Mouse (Mus musculus) hindbrain, embryonic 16.5 days (tissue): Measurements from ENCODE around the gene Prlhr. TPM values are rescaled to one million over a fixed set of nuclear protein-coding genes. Genes with fewer than 3 reads are reported as not detected.

ENCODE experiments used
- ATAC-seq: fragments of 200-750 bp; cut with Nextera tagmentation; 2 replicates; pipeline ENCODE4 v1.8.0; 2017; ENCODE audit warnings: moderate TSS enrichment, moderate library complexity
- H3K27ac ChIP-seq: fragments of 300-500 bp; sonication (generic); 2 replicates; pipeline ENCODE4 v1.5.1; 2014; ENCODE audit warnings: low read depth, mild to moderate bottlenecking, control low read depth, low read length, moderate library complexity
- H3K27me3 ChIP-seq: fragments of 300-500 bp; sonication (generic); replicated peaks from 2 replicates; pipeline ENCODE4 v1.6.1; 2014; ENCODE audit warnings: low read length; ENCODE audit not compliant: control insufficient read depth, insufficient read depth
- H3K36me3 ChIP-seq: fragments of 300-500 bp; sonication (generic); 2 replicates; pipeline ENCODE4 v1.6.1; 2014; ENCODE audit warnings: mild to moderate bottlenecking, low read length, moderate library complexity, mixed read lengths; ENCODE audit not compliant: control insufficient read depth, insufficient read depth
- H3K4me1 ChIP-seq: fragments of 300-500 bp; sonication (generic); 2 replicates; pipeline ENCODE4 v1.6.1; 2014; ENCODE audit warnings: low read depth, low read length; ENCODE audit not compliant: control insufficient read depth, insufficient read depth
- H3K4me2 ChIP-seq: fragments of 300-500 bp; sonication (generic); 2 replicates; pipeline ENCODE4 v1.6.1; 2014; ENCODE audit warnings: mild to moderate bottlenecking, low read length, control low read depth, moderate library complexity
- H3K4me3 ChIP-seq: fragments of 300-500 bp; sonication (generic); 2 replicates; pipeline ENCODE4 v1.5.1; 2014; ENCODE audit warnings: mild to moderate bottlenecking, low read length, control low read depth, moderate library complexity
- H3K9ac ChIP-seq: fragments of 300-500 bp; sonication (generic); 2 replicates; pipeline ENCODE4 v1.6.1; 2014; ENCODE audit warnings: low read depth, mild to moderate bottlenecking, control low read depth, low read length, moderate library complexity
- H3K9me3 ChIP-seq: fragments of 300-500 bp; sonication (generic); 2 replicates; pipeline ENCODE4 v1.6.1; 2014; ENCODE audit warnings: mild to moderate bottlenecking, low read length, moderate library complexity; ENCODE audit not compliant: control insufficient read depth
- WGBS: fragments of 180-500 bp; shearing (Covaris S2); extraction: QIAGEN DNeasy Blood & Tissue Kit; methylation state at CpG from one replicate; pipeline ENCODE4 v1.1.7; 2014; 5-methylcytosine and 5-hydroxymethylcytosine counted together
- polyA plus RNA-seq: library from polyadenylated mRNA; unstranded; fragments of >200 nt; fragmentation: Nextera tagmentation; extraction: Ambion mirVana; gene quantifications from 2 replicates; pipeline ENCODE4 v1.2.1, GENCODE M21; 2015

Gene Prlhr
- polyA plus RNA-seq, 1 experiment from 2014 or later = 0.35 TPM

DNA sequence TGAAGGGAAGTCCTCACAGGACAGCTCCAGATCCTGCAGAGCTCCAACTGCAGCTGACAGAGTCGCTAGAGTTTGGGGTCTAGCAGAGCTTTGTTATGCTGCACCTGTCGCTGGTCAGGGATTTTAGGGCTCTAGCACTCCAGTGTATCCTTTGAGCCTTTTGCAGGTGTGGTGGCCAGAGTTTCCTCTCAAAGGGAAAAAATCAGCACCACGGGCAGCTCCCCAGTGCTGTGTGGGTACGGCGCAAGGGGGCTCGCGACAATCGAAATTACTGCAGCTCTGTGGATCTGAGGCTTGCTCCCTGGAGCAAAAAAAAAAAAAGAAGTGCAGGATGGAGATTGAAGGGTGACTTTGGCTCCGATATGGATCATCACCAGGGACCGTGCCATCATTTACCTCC is 742 bp upstream of the Prlhr start:
- no peak overlapping the region for H3K27ac ChIP-seq
- no peaks in the 10 kb centered on the region for H3K36me3 ChIP-seq
- H3K27me3 ChIP-seq = peaks cover 17% of the 10 kb centered on the region
- peaks cover 20% of the 10 kb centered on the region for H3K4me1 ChIP-seq
- H3K4me2 ChIP-seq = peak overlapping the region; percentile 64
- H3K9me3 ChIP-seq = no peaks in the 10 kb centered on the region
- 0 out of 2 replicates have a peak overlapping the region, but pooled peaks have one; percentile 15 for H3K9ac ChIP-seq
- H3K4me3 ChIP-seq = peak overlapping the region; percentile 33
- ATAC-seq = 0 out of 2 replicates have a peak, but pooled peaks have one; percentile 3
- under 1% methylated on average over 10 of the region's 10 CpGs for WGBS

DNA sequence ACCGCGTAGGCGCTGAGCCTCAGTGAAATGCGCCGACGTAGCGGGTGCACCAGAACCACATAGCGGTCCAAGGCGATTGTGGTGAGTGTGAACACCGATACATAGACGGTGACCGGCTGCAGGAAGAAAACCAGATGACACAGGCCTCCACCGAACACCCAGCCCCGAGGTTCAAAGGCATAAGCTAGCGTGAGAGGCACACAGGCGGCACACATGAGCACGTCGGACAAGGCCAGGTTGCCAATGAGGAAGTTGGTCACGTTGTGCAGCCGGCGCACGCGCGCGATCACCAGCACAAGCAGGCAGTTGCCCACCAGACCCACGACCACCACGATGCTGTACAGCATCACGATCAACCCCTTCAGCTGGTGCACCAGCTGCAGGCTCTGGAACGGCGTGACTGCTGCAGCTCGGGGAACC is 506 bp downstream of the Prlhr start:
- Histone ChIP-seq H3K27ac (no peak overlapping the region), H3K36me3 (no peaks in the 10 kb centered on the region), H3K9me3 (no peaks in the 10 kb centered on the region), H3K9ac (peak overlapping the region; percentile 41; the same call in 1 of the 2 replicates), H3K4me3 (peak overlapping the region; percentile 33), H3K27me3 (peaks cover 17% of the 10 kb centered on the region), H3K4me1 (peaks cover 27% of the 10 kb centered on the region), H3K4me2 (peak overlapping the region; percentile 64)
- 15% methylated on average over 31 of the region's 31 CpGs for WGBS
- ATAC-seq = peak; percentile 9; the same call in 1 of the 2 replicates

DNA sequence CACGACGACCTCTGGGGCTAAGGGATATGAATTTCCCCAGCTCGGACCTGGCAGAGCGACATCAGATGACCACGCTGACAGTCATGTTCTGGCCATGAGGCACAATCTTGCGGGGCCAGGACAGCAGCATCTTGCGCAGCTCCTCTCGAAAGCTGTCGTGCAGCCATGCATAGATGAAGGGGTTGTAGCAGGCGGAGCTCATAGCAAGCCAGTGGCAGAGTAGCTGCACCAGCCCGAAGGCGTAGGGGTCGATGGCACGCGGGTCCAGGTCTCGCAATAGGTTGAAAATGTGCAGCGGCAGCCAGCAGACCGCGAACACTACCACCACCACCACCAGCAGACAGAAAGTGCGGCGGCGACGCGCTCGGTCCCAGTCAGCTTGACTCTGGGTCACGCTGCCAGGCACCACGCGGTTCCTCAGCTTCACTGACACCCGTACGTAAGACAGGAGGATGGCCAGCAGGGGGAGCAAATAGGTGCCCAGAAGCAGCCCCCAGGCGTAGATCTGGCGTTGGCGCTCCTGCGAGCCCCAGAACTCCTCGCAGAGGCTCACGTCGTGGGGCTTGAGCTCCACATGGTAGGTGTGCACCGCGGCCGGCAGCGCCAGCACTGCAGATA is 1.0 kb downstream of the Prlhr start:
- no peaks in the 10 kb centered on the region for H3K36me3 ChIP-seq
- H3K9me3 ChIP-seq = no peaks in the 10 kb centered on the region
- ATAC-seq = peak; percentile 82
- H3K4me2 ChIP-seq = peak overlapping the region; percentile 64
- H3K9ac ChIP-seq = peak overlapping the region; percentile 41; the same call in 1 of the 2 replicates
- peak overlapping the region; percentile 33 for H3K4me3 ChIP-seq
- peaks cover 27% of the 10 kb centered on the region for H3K4me1 ChIP-seq
- H3K27me3 ChIP-seq = peaks cover 17% of the 10 kb centered on the region
- H3K27ac ChIP-seq = no peak overlapping the region
- 2% methylated on average over 41 of the region's 41 CpGs for WGBS

DNA sequence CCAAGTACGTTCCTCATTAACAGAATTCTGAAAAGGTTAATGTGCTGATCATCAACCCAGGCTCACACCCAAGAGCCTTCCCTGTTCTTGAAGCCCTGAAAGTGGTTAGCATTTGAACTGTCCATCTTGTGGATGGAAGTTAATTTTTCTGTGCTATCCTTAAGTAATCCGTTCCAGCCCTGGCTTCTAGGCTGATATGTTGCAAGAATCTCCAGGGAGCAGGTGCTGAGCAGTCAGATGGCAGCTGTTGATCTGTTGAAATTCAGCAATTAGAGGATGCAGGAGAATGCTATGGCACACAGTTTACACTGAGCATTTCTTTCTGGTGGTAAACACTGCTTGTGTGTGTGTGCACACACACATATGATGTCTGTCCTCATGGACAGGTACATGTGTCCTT is 2.4 kb downstream of the Prlhr start:
- no peak overlapping the region for H3K4me2 ChIP-seq
- 61% methylated on average over 2 of the region's 2 CpGs for WGBS
- no peak overlapping the region for H3K4me3 ChIP-seq
- no peak overlapping the region for H3K9ac ChIP-seq
- peaks cover 17% of the 10 kb centered on the region for H3K27me3 ChIP-seq
- H3K4me1 ChIP-seq = peaks cover 27% of the 10 kb centered on the region
- ATAC-seq = no peak
- no peaks in the 10 kb centered on the region for H3K36me3 ChIP-seq
- H3K9me3 ChIP-seq = no peaks in the 10 kb centered on the region
- H3K27ac ChIP-seq = no peak overlapping the region

DNA sequence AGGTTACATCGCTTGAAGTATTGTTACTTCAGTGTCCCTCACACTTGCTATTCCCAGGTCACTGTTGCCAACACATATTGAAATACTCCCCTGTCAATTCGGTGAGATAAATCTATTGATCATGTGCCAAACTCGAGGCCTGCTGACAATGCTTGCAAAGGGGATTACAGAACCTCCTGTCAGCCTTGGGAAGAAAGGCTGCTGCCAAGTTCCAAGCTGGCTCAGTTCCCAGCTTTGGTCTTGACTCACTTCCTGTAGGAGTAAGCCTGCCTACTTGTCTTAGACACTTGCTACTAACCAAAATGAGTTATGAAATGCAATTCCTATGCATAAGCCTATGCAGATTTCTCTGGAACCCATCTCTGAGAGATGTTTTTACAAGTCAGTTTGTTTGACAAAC is 4.2 kb downstream of the Prlhr start:
- no peak overlapping the region for H3K9ac ChIP-seq
- no peak overlapping the region for H3K4me3 ChIP-seq
- H3K27me3 ChIP-seq = peaks cover 12% of the 10 kb centered on the region
- peaks cover 27% of the 10 kb centered on the region for H3K4me1 ChIP-seq
- no peaks in the 10 kb centered on the region for H3K9me3 ChIP-seq
- no peaks in the 10 kb centered on the region for H3K36me3 ChIP-seq
- WGBS = 25% methylated on average over 3 of the region's 3 CpGs
- ATAC-seq = peak; percentile 71
- no peak overlapping the region for H3K27ac ChIP-seq
- H3K4me2 ChIP-seq = no peak overlapping the region

DNA sequence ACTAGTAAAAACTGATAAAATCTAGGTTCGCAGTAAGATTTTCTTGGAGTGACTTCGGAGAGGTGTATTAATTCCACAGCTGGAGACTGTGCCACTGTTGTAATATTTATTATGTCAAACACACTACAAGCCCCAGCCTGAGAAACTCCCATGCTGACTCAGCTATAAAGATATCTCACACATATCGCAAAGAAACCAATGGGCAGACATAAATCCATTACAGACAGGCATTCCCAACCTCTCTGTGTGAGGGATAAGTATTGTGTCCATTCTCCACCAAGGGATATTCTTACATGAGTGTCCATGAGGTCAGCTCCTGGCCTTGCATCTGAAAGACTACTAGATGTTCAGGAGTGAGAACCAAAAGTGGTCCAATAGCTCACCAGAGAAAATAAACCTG is 4.7 kb downstream of the Prlhr start:
- Histone ChIP-seq H3K27me3 (peaks cover 11% of the 10 kb centered on the region), H3K4me3 (no peak overlapping the region), H3K27ac (no peak overlapping the region), H3K9ac (no peak overlapping the region), H3K9me3 (no peaks in the 10 kb centered on the region), H3K4me1 (peaks cover 23% of the 10 kb centered on the region), H3K36me3 (no peaks in the 10 kb centered on the region), H3K4me2 (no peak overlapping the region)
- 80% methylated on average over 3 of the region's 3 CpGs for WGBS
- ATAC-seq = no peak

DNA sequence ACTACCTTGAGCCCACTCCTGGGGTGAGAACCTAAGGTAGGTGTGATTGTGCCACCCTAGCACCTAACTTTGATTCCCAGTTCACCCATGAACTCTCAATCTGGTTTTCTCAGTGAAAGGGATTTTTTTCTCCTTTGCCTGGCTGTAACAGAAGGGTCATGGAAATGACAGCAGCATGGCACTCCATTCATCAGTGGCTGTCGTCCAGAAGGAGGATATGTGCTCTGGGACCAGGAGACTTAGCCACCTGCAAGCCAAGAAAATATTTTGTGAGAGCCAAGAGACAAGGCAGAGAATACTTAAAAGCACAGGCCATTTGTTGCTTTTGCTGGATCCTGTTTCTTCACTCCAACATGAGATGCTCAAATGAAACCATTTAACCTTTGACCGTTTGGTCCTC is 6.6 kb downstream of the Prlhr start:
- H3K4me3 ChIP-seq = no peak overlapping the region
- no peak overlapping the region for H3K4me2 ChIP-seq
- no peak overlapping the region for H3K27ac ChIP-seq
- H3K9ac ChIP-seq = no peak overlapping the region
- WGBS = 65% methylated on average over 2 of the region's 2 CpGs
- peaks cover 11% of the 10 kb centered on the region for H3K4me1 ChIP-seq
- H3K27me3 ChIP-seq = peaks cover 3% of the 10 kb centered on the region
- H3K36me3 ChIP-seq = no peaks in the 10 kb centered on the region
- no peaks in the 10 kb centered on the region for H3K9me3 ChIP-seq
- no peak for ATAC-seq

DNA sequence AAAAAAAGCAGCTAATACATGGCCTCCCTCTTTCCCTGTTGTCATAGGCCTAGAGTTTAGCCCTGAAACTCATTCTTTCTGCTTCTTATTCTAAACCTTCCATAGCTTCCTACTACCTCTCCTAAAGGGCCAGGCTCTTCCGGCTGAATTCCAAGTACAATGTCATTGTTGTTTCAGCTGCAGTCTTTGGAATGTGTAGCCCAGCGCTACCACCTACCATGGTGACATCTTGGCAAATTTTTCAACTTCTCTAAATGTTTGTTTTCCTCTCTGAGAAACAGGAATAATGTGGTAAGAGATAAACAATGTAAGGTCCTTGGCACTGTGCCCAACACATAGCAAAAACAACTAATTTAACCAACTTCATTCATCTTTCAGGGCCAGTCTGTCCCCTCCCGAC is 8.4 kb downstream of the Prlhr start:
- no peak for ATAC-seq
- Histone ChIP-seq H3K4me2 (no peak overlapping the region), H3K4me1 (peaks cover 11% of the 10 kb centered on the region), H3K9me3 (no peaks in the 10 kb centered on the region), H3K4me3 (no peak overlapping the region), H3K27me3 (no peaks in the 10 kb centered on the region), H3K9ac (no peak overlapping the region), H3K36me3 (no peaks in the 10 kb centered on the region), H3K27ac (no peak overlapping the region)
- 53% methylated on average over 3 of the region's 3 CpGs for whole genome bisulfite sequencing

DNA sequence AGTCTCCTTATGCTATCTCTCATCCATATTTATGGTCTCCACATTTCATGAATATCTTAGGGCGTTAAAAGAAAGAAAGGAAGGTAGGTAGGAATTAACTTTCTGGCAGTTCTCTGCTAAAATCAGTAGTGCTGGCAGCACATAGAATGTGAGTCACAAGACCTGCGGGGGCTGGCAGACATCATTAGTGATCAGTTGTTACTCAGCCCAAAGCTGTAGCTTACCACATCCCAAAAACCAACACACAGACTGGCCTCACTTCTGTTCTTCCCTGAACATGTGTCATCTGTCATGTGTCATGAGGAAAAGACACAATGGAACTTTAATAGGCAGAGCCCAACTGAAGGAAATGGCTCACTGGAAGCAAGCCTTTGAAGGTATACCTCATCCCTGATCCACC is 9.0 kb downstream of the Prlhr start:
- Histone ChIP-seq H3K4me1 (peaks cover 9% of the 10 kb centered on the region), H3K27ac (no peak overlapping the region), H3K4me3 (no peak overlapping the region), H3K27me3 (no peaks in the 10 kb centered on the region), H3K36me3 (no peaks in the 10 kb centered on the region), H3K4me2 (no peak overlapping the region), H3K9me3 (no peaks in the 10 kb centered on the region), H3K9ac (no peak overlapping the region)
- no peak for ATAC-seq
- 83% methylated on average over 2 of the region's 2 CpGs for WGBS
